Mouse (Mus musculus): ENCODE data around the gene Slc2a6.

Slc2a6 gene

DNA sequence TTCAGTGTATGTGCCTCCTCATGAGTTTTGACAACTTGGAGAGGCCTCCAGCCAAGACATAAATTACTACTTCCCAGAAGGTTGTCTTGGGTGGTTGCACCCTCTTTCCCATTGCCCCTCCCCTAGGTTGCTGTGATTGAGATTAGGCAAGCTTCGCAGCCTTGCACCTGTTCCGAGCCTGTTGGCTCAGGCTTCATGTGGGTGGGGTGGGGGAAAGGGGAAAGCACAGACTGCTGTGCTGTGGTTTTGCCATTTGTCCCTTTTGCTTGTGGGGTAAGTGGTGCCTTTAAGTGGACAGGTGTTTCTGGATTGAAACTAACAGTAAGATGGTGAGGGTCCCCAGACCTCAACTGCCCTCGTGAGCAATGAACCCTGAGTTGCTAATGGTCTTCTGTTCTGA lies 8.2 kb upstream of the Slc2a6 start:
- no peak for DNase-seq (ENCODE audit: low spot score)

DNA sequence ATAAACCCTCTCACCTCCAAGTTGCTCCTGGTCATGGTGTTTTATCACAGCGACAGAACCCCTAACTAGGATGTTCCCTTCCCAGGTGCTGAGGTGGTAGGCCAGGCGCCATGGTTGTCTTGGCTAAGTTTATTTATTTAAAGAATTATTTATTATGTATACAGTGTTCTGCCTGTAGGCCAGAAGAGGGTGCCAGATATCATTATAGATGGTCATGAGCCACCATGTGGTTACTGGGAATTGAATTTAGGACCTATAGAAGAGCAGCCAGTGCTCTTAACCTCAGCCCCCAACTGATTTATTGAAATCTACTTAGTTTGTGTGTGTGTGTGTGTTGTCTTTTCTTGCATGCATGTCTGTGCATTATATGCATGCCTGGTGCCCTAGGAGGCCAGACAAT lies 4.6 kb upstream of the Slc2a6 start:
- DNase-seq (ENCODE audit: low spot score) = no peak

DNA sequence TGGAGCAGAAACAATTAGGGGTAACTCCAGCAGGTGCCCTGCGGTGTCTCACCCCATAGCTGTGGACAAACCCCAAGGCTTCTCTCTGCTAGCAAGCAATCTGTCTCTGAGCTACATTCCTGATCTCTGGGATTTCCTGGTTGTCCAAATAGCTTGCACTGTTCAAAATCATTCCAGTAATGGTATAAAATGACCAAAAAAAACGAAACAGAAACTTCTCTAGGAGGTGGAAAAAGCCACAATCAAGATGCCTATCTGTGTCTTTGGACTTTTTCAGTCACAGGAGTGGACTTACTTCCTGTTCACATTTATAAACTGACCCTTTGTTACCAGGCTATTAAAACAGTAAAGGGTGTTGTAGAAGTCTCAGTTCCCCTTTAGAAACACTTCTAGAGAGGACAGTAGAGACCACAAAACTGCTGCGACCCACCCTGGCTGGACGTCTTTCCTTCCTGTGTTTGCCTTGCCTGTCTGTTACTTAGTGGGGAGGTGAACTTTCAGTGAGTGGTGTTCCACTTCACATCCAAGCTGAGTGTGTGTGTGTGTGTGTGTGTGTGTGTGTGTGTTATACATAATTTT lies 728 bp upstream of the Slc2a6 start:
- peak; percentile 47 for DNase-seq (ENCODE audit: low spot score)

DNA sequence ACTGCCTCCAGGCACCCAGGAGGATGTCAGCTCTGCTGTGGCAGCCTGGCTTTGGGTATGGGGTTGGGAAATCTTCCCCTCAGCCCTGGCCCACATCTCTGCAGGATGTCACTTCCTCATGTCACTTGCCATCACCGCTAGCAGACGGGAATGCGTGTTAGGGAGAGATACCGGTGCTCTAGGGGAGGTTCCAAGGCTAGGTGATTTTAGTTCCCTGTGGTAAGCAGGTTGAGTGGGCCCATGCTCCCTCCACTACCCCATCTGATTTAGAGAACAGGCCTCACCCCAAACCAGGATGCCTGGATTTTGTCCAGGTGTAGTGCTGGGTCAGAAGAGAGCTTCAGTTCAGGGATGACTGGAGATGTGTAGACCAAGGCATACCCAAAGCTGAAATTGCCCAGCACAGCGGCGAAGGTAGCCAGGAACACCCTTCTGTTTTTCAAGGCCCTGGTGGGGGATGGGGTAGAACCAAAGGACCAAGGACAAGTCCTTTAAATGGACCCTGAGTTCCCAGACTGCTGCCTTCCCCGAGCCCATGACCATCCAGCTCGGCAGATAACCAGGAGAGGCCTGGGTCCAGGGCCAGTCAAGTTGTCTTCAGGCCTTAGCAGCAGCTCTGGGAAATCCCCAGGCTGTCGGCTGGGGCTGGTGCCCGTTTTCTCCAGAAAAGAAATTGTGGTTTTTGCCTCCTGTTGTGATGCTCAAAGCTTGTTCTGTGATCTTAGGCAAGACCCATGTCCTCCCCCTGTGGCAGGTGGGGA lies 761 bp downstream of the Slc2a6 start:
- no peak for DNase-seq (ENCODE audit: low spot score)

DNA sequence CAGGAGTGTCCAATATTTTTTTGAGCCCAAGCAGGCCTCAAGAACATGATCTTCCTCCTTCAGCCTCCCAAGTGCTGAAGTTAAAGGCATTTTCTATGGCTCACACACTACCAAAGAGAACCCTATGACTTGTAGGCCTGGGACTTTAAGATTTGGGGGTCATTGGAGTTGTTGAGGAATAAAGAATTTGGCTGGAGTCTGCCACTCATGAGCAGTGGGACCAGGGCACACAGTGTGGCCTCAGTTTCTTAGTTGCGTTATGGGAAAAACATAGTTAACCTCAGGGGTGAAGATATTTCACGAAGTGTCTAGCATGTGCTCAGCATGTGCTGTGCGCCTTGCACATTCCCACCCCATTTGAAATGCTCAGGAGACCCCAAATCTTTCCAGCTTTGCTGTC lies 1.5 kb downstream of the Slc2a6 start:
- no peak for DNase-seq (ENCODE audit: low spot score)

DNA sequence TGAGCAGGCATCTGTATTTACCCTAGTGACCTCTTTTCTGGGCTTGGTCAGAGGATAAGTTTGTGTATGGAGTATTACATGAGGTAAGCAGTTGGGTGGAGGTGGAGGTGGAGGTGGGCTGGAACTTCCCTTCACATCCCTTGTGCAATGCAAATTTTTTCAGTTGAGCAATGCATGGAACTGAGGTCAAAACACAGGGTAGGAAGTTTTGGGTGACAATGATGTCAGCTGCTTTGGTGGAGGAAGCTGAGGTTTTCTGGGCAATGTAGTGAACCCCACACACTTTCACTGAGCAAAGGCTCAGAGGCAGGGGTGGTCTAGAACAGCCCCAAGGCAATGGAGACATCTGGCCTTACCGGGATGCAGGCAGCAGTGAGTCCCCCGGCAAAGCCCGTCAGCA lies 2.3 kb downstream of the Slc2a6 start:
- DNase-seq (ENCODE audit: low spot score) = peak; percentile 35

DNA sequence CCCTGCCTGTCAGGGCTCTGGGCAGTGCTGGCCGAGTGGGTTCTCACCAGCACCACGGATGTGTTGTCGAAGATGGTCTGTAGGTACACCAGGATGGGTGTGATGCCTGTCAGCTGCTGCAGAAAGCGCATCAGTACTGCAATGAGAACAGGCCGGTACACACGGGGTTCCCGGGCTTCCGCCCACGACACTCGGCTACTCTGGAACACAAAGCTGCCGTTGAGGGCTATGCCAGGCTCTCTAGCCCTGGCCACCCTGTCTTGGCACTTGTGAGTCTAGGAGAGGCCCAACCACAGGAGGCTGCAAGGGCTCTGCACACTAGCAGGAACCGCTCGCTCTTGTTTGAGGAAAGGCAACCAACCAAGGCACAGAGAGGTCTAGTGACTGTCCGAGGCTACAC lies 3.7 kb downstream of the Slc2a6 start:
- DNase-seq (ENCODE audit: low spot score) = no peak

DNA sequence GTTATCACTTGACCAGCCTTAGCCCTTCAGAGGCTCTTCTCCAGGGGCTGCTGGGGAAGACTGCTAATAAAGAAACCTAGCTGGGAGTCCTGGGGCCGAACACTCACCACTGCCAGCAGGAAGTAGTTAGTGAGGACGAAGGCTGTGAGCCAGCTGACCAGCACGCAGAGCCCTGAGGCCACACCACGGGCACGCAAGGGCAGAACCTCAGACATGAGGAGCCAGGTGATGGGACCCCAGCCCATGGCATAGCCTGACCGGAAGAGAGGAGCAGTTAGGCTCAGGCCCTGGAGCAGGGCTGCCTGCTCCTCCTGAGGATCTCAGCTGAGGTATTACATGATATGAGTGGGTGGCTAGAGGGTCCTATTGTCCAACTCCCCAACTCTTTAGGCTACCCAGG lies 5.2 kb downstream of the Slc2a6 start:
- no peak for DNase-seq (ENCODE audit: low spot score)

DNA sequence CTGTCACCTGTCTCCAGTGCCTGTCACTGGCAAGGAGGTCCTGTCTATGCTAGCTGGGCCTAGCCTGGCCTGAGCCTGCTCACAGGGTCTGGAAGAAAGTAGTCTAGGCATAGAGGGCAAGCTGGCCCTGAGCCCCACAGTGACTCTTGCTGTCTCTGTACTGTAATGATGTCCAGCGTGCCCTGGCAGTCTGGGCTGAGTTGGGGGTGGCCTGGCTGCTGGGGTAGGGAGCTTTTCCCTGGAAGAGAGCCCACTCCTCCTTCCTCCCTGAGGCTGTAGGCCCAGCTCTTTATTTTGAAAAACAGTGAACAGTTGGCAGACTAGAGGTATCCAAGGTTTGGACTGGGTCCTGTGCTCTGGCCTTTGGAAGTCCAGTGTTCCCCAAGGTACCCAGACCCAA lies 6.7 kb downstream of the Slc2a6 start:
- DNase-seq (ENCODE audit: low spot score) = no peak

DNA sequence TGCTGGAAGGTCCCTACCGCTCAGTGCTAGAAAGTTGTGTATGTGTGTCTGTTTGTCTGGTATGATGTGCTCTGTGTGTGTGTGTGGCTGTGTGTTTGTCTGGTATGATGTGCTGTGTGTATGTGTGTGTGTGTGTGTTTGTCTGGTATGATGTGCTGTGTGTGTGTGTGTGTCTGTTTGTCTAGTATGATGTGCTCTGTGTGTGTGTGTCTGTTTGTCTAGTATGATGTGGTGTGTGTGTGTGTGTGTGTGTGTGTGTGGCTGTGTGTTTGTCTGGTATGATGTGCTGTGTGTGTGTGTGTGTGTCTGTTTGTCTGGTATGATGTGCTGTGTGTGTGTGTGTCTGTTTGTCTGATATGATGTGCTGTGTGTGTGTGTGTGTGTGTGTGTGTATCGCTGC lies 8.3 kb downstream of the Slc2a6 start:
- no peak for DNase-seq (ENCODE audit: low spot score)

DNA sequence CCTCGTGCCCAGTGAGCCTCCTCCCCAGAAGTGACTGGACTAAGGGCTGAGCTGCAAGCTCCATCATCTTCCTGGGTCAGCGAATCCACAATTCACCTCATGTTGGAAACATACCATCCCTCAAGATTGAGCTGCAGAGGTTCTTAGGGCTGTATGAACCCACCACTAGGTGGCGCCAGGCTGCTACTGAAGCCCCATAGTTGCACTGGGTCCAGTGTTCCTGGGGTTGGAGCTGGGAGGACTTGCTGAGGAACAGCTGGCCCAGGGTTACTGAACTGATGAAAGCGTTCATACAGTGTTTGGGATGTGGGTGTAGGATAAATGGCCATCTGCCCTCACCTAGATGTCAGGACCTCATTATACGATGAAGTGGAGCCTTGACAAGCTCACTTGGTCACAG lies 10.0 kb downstream of the Slc2a6 start:
- peak; percentile 64 for DNase-seq (ENCODE audit: low spot score)

DNA sequence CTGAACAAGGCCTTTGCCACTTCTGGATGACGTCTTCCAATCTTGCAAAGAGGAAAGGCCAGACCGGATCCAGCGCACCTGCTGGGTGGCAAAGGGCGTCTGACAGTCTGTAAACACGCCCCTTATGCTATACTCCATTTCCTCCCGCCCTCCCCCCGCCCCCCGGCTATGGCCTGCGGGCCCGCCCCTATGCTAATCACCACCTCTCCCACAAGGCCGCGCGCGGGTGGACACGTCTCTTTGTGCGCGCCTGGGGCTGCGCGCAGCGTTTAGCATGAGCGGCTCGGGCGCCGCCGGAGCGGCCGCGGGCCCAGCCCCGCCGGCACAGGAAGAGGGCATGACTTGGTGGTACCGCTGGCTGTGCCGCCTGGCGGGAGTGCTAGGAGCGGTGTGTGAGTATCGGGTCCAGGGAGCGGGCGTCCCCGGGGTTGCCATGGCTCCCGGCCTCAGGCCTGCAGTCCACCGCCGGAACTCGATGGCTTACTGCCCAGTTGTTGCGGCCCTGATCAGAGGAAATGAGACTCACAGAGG lies 18.0 kb downstream of the Slc2a6 start, which contains the start of gene Cacfd1:
Cacfd1 (plus strand) TSS at position 213 of the 531 bp plus-strand sequence.
- DNase-seq (ENCODE audit: low spot score) = peak; percentile 87

DNA sequence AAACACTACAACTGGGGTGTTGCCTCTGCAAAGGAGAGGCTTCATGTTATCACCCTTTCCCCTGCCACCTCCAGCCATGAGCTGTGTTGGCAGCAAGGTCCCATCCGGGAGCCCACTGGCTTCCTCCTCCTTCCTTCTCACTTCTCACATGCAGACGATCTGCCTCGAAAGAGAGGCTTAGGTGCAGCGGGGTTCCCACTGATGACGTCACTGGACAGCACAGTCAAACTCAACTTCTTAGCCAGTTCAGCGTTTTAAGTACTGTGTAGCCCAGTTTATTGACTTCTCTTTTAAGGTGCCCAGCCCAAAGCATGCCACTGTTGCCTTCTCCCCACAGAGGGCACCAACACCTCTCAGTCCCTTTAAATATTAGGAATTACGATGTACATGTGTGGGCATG lies 20.1 kb downstream of the Slc2a6 start:
- DNase-seq (ENCODE audit: low spot score) = no peak

DNA sequence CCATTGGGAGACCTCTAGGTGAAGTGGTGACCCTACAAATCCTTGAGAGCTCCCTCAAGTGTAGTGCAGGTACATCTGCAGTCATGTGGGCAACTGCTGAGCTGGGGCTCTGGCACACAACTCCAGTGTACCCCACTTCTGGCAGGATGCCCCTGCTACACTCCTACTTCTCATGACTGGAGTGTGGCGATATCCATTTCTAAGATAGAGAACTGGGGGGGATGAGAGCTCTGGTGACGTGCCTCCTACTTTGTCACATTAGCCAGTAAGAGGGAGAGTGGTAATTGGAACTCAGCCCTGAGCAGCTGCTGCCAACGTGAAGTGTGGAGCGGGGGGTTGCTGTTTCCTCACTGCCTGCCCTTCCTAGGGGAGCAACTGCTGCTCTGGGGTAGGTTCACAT lies 21.5 kb downstream of the Slc2a6 start:
- DNase-seq (ENCODE audit: low spot score) = no peak

DNA sequence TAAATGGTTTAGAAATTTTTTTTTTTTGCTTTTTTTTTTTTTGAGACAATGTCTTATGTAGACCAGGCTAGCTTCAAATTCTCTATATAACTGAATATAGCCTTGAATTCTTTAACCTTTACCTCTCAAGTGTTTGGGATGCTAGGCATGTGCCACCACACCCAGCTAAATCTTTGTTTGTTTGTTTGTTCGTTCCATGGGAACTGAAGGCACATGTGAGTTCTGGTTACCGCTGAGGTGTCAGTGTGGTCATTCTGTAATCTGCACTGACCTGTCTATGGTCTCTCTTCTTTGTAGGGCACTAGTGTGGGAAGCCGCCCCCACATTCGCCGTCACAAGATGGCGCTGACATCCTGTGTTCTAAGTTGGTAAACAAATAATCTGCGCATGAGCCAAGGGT lies 29.8 kb downstream of the Slc2a6 start:
- no peak for DNase-seq (ENCODE audit: low spot score)

DNA sequence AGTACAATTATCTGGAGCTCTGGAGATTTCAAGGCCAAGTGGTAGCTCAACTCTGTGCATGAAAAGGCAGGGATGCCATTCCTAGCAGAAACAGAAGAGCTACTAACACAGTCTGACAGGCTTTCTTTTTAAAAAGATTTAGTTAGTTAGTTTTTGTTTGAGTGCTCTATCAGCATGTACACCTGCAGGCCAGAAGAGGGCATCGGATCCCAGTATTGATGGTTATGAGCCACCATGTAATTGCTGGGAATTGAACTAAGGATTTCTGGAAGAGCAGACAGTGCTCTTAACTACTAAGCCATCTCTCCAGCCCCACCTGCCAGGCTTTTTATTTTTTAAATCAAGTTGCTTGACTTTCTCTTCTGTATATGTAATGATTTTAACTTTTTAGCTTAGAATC lies 30.3 kb downstream of the Slc2a6 start:
- DNase-seq (ENCODE audit: low spot score) = no peak

DNA sequence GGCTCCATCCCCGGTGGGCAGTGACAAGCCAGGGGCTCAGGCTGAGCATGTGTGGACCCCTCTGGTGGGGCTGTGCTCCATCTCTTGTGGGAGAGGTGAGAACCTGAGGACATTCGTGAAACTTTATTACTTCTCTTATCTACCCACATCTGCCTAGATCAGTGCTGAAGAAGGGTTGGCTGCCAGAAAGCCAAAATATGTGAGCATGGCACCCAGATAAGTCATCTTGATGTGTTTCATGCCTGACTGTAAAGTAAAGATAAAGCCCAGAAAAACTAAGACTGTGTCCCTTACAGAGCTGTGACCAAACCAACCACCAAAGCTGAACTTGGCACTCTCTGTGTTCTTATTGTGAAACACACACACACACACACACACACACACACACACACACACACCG lies 33.9 kb downstream of the Slc2a6 start:
- no peak for DNase-seq (ENCODE audit: low spot score)

DNA sequence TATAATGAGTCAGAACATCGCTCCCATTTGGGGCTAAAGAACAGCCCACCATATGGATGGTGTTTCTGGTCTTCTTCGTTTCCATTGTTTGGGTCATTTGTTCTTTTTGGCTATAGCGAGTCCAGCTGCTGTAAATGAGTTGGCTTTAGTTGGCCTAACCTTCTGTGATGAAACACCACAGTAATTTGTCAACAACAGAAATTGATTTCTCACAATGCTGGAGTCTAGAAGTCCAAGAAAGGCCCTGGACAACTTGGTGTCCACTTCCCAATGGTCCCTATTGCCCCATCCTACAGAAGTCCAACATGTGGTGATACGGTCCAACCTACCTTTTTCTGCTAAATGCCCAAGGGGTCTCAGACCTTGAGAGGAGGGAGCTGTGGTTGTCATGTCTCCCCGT lies 43.2 kb downstream of the Slc2a6 start:
- DNase-seq (ENCODE audit: low spot score) = no peak

DNA sequence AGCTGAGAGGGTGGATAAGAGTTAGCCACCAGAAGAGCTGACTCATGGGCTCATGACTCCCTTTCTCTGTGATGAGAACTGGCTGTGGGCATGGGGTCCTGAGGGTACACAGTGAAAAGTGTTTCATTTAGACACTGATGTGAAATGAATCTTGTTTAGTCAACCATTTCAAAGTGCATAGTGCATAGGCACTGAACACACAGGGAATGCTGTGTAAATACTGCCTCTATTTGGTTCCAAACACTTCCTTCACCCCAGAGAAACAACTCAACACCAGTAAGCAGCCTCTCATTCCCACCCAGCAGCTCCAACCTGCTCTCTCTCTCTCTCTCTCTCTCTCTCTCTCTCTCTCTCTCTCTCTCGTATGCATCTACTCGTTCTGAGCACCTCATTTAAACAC lies 43.6 kb downstream of the Slc2a6 start:
- no peak for DNase-seq (ENCODE audit: low spot score)

DNA sequence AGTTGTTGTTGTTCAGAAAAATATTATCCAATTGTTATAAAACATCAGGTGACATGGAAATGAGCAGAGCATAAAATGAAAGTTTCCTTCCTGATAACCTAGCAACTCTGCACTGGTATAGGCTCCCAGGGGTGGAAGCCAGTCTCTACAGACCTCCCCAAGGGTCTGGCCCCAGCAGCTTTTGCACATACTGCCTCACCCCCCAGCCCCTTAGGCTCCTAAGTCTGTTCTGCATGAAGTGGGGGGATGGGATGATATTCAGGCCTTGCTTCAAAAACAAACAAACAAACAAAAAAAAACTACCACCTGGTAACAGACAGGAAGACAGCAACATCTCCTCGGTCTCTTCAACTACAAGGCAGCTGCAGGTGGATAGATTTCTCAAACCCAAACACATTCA lies 47.4 kb downstream of the Slc2a6 start:
- DNase-seq (ENCODE audit: low spot score) = no peak

DNA sequence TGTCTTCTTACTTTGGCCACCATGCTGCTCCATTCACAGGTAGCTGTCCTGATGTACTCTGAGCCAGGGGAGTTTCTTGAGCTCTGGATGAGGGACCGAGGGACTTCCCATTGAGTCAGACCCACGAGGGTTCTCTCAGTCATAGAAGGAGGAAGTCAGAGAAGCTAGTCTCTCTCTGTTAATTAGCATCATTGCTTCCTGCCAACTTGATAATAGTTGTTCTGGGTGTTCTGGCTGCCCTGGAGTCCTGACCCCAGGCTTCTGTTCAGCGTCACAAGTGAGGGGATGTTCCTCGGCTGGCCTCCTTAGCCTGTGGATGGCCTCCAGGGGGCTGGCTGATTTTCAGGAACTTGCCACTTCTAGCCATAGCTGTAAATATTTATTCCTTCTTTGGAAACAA lies 53.8 kb downstream of the Slc2a6 start:
- DNase-seq (ENCODE audit: low spot score) = no peak

DNA sequence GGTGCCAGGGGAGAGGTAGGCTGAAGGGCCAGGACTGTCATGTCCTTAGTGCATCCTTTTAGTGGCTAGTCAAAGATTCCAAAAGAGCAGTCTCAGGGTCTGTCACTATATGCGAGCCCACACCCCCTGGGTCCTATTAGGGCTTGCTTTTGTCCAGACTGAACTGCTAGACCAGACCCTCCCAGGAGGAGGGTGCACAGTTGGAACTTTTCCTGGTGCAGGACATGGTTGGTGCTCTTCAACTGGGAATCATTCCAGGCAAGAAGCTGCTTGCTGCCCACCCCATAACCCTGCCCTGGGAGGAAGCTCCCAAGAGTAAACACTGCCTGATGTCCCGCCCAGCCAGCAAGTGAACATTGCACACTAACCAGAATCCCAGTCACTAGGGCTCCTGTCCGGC lies 54.7 kb downstream of the Slc2a6 start, which contains the start of gene Adamts13:
Adamts13 (plus strand) TSS at position 301 of the 400 bp plus-strand sequence.
- no peak for DNase-seq (ENCODE audit: low spot score)

Data from lung, postnatal 25 days (tissue).